Mouse (Mus musculus) E14TG2a.4 (cell line): ENCODE measurements around the gene Cnmd.

Experiments
- CTCF ChIP-seq: conservative IDR thresholded peaks from 2 replicates; pipeline ENCODE4 v1.5.1; 2014; ENCODE audit warnings: low read length
- NANOG ChIP-seq: IDR thresholded peaks from 2 replicates; pipeline ENCODE4 v1.6.1; 2014; ENCODE audit warnings: borderline replicate concordance, low read length, mixed read lengths
- POU5F1 ChIP-seq: IDR thresholded peaks from 2 replicates; pipeline ENCODE4 v1.6.1; 2014; ENCODE audit warnings: low read length, borderline replicate concordance

GRCm38 (mm10) chr14:79608286-79608685, 53.7 kb downstream of the Cnmd start:
- no peak for TF ChIP-seq CTCF
- no peak for TF ChIP-seq NANOG
- no peak for TF ChIP-seq POU5F1
